Mouse (Mus musculus): ENCODE measurements at regions not wholly inside any gene's neighbourhood (a gene's known extent, or its start where the extent isn't known, plus 50 kb on each side); places are given as distances from the start of the nearest gene placed in this dataset.
"Not testable (repeated sequence)": the region's sequence is repeated elsewhere in the genome, so short reads cannot be mapped to it uniquely, and the experiment has no call there.

DNA sequence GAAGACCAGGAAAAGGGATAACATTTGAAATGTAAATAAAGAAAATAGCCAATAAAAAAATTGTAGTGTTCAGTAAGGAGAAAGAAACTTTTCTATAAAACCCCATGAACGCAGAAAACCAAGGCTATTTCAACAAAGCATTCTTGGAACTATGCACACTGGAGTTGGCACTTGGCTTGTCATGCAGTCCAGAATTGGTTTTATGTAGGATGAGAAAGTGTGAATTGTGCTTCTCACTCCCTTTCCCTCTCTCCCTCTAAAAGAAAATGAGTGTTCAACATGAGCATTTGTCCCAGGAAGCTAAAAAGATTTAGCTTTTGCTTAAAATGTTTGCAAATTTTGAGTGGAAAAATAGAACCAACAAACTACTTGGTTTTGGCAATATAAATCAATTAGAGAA is 841.6 kb upstream of the Adam24 start:
- no peak for DNase-seq (ENCODE audit: low spot score)

DNA sequence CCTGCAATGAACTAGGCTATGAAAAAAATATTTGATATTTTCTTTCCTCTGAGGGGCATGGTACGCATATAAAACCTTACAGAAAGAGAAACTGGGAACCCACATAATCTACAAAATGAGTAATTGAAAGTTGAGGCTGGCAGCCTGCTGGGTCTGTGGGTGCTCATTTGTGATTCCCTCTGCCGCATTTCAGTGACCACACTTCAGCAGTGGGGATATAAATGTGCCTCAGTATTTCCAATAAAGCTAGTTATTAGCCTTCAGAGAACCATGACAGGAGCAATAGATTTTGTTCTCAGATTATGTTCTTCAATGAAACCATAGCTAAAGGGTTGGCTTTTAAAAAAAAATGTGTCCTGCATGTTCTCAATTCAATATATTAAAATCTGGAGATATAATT is 828.0 kb upstream of the Adam24 start:
- no peak for DNase-seq (ENCODE audit: low spot score)

DNA sequence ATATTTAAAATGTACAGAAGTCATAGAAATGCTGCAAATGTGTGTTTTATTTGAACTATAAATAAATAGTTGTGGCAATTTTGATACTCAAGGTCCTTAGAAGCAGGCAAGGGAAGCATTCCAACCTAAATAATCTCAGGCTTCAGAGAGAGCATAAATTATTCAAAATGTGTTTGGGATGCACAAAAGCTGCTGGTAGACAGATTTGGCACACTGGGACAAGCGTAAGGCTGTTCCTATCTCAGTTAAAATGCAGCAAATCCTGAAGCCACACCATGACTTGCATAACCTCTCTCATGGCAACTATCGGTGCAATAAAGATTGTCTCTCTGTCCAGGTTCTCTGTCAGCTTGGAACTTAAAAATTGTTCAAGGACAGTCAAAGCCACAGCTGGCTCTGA is 812.3 kb upstream of the Adam24 start:
- DNase-seq (ENCODE audit: low spot score), result no peak

DNA sequence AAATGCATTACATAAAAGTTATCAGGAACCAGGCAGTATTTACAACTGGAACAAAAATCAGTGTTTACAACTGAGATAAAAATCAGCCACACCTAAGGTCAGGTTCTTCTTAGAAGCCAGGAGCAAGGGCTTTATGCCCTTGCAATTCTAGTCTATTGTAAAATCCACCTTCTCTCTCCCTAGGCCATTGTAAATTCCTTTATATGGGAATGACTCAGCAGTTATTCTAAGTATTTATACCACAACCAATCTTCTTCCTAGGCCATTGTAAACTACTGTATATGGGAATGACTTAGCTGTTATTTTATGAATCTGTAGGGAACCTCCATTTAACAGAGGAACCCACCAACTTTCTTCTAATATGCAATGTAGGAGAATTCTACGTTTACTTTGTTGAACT is 772.6 kb upstream of the Adam24 start:
- DNase-seq (ENCODE audit: low spot score), result no peak

DNA sequence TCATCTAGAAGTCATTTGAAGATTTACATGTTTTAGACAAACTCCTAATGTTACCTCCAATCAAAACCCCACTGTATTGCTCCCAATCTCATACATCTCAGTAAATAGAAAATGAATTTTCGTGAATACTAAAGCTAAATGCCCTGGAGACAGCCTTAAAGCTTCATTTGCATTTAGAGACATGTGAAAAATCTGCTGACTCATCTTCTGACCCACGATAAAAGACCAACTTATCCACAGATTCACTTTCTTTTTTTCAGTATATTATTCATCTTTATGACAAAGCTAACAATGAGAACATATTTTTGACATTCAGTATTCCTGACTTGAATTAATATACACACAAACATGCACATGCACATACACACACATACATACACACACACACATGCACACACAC is 762.0 kb upstream of the Adam24 start:
- no peak for DNase-seq (ENCODE audit: low spot score)

DNA sequence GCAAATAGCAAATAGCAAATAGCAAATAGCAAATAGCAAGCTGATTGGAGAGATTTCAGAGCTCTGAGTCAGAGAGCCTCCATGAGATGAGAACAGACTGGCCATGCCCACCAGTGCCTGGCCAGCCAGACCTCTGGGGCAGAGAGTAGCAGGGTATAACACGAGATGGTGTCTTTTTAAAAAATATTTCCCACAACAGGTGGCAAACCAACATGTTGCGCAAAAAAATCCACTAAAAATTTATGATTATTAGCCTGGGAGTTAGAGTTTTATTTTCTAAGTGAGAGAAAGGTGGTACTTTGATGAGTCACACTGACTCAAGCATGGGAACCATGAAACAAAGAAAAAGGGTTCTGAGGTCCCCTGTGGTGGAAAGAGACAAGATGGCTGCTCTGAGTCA is 753.5 kb upstream of the Adam24 start:
- no peak for DNase-seq (ENCODE audit: low spot score)

- DNase-seq (ENCODE audit: low spot score), result no peak
Observed at GRCm38 (mm10) chr8:39923741-39924140, 751.1 kb upstream of the Adam24 start.

- no peak for DNase-seq (ENCODE audit: low spot score)
Observed at GRCm38 (mm10) chr8:39950178-39950896, 724.5 kb upstream of the Adam24 start.

DNA sequence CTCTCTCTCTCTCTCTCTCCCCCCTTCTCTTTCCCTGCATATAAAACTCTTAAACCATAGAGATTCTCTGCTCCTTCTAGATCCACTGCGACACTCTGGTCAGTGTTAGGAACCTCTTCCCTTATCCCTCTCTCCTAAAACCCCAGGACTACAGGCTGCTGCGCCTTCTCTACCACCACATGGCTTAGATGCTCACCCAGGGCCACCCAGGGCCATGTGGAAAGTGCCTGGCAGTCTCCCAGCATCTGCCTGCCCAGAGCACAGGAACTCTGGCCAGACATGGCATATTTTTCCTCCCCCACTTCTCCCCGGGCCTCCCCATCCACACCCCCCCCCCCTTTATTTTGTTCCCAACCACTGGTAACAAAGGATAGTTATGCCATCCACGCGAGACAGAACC is 720.4 kb upstream of the Adam24 start:
- no peak for DNase-seq (ENCODE audit: low spot score)

DNA sequence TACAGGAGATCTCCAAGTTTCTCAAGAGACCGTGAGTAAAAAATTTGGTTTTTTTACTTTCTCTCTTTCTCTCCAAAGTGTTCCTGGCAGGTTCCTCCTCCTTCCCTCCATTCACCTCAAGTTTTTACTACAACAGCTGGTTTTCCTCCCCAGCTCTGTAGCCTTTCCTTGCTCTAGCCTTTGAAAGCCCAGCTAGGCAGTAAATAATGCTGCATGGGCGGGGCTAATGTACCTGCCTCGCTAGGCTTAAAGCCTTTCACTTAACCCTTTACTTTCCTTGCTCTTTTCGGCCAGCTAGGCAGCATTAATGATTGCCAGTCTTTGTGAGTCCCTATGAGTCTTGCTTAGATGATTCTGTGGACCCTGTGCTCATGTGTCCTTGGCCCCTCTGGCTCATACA is 720.0 kb upstream of the Adam24 start:
- DNase-seq (ENCODE audit: low spot score), result no peak

- DNase-seq (ENCODE audit: low spot score), result no peak
Observed at GRCm38 (mm10) chr8:40005207-40005837, 669.6 kb upstream of the Adam24 start.

DNA sequence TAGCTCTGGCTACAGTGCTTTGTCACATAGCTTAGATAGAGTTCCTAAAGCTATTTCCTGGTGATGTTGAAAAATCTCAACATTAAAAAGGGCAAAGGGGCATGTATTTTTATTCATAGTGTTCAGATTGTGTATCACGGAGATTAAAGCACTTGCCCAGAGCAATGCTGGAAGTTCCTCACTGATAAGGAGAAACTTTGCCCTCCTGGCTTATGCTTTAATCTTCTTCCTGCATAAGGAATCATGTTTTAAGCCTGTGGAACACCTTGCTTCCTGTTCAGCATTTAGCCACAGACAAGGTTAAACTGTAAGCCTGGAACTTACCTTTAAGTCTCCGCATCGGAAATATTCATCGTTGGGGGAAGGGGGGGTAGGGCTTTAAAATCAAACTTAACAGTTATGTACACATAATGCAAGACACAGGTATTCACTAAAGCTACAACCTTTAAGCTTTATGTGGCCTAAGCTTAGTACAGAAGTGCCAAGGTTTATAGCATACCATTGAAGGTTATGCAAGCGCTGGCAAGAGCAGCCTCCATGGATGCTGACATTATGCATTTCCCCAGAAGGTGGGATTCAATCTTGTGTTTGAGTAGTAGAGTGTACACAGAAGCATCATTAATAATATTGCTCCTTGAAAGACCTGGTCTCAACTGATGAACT is 655.5 kb upstream of the Adam24 start:
- DNase-seq (ENCODE audit: low spot score), result no peak

DNA sequence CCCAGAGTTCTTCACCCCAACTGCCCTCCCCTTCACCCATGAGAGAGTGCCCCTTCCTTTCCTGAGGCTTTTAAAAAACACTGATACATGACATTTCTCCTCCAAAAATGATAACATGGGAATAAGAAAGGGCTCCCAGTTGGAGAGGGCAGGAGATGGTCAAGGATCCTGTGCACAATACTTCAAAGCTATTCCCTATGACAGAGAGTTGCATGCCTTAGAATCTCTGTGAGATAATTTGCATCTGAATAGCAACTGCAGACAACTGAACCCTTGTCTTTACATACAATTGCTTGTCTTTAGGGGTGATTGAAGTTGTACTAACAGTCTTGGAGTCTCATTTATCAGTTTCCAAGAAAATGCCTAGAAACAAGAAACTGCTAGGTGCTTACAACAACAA is 610.7 kb upstream of the Adam24 start:
- DNase-seq (ENCODE audit: low spot score), result peak; percentile 3

DNA sequence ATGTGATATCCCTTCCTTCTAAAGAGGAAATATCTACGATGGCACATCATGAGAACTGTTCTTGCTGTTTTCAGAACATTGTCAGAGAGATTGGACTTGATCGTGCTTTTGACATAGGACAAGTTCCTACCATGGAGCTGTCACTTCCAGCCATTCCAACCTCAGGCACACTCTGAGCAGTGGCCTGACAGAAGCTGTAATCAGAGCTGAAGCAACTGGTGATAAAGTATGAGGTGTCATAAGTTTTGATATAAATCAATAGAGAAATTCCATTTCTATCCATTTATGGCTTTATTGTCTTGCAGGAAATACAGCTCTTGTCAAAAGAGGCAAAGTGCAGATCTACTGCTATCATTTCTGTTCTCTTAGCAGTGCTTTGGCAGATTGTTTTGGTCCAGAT is 603.7 kb upstream of the Adam24 start:
- peak; percentile 3 for DNase-seq (ENCODE audit: low spot score)

GRCm38 (mm10) chr8:40080976-40081375 is 593.9 kb upstream of the Adam24 start:
- DNase-seq (ENCODE audit: low spot score), result not testable (repeated sequence)

GRCm38 (mm10) chr8:40084129-40084528 is 590.7 kb upstream of the Adam24 start:
- DNase-seq (ENCODE audit: low spot score), result no peak

DNA sequence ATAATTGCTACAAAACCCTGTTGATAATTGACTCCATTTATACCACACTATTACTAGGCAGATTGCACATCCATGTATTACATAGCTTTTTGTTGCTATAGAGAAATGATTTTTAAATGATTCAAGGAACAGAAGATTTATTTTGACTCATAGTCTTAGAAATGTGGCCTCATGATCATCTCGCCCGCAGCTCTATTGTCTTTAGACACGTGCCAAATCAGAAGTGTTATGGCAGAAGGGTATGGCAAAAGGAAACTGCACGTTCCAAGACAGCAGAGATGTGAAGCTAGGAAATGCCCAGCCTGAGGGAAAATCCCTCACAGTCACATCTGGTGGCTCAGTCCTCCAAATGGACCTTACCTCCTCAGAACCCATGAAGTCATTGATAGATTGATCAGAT is 585.5 kb upstream of the Adam24 start:
- no peak for DNase-seq (ENCODE audit: low spot score)

- DNase-seq (ENCODE audit: low spot score), result no peak
Observed at GRCm38 (mm10) chr8:40124402-40124801, 550.5 kb upstream of the Adam24 start.

- DNase-seq (ENCODE audit: low spot score), result no peak
Observed at GRCm38 (mm10) chr8:40127141-40127540, 547.7 kb upstream of the Adam24 start.

DNA sequence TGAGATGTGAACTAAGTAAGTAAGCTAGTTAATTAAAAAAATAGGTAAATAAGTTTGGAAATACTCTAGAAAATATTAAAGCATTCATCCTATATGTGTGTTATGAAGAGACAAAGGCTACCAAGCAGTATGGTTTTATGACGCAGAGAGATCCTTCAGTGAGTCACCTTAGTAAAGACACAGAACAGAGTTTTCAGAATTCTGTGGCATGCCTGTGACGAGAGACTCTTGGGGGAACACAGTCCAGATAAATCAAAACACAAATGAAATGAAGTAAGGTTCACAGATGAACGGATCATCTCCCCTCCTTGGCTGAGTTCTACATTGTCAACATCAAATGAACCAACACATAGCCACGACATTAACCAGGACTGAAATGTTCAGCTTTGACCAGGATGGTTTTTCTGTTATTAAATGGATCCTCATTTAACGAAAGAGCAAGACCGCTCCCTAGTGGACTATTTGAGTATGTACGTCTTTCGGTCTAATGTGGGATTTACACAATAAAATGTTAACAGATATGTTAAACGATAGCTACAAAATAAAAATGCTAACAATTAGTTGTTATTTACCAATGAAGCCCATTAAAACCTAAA is 542.1 kb upstream of the Adam24 start:
- peak; percentile 70 for DNase-seq (ENCODE audit: low spot score)

GRCm38 (mm10) chr8:40150911-40151797 is 523.7 kb upstream of the Adam24 start:
- DNase-seq (ENCODE audit: low spot score), result peak; percentile 78

DNA sequence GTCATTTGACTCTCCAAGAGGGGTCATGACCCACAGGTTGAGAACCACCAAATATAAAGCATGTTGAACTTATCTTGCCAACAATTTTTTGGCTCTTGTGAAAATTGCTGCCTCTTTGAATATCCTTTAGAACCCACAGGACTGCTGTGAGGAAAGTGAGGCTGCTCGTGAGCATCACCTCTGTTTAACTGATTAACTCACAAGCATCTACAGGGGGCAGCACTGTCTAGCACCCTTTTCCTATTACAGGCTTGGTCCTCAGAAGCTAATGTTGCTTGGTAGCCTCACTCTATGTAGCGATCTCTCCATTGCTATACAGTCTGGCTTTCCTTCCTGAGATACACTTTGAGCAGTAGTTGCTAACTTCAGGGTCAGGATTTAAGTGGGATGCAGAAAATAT is 522.4 kb upstream of the Adam24 start:
- DNase-seq (ENCODE audit: low spot score), result no peak
